Mouse (Mus musculus): Measurements from ENCODE around the gene Tead1.

GRCm38 (mm10) chr7:112851281-112851744, 172.2 kb downstream of the Tead1 start:
- TF ChIP-seq CTCF (IDR thresholded peaks at IDR 0.05) (no peak), POLR2A (IDR thresholded peaks at IDR 0.05; ENCODE audit: insufficient read depth, low read depth, low read length) (no peak), EP300 (IDR thresholded peaks at IDR 0.05; ENCODE audit: insufficient read depth, low read depth, low read length) (no peak)

Measured in heart, adult 2 months (tissue).